Mouse (Mus musculus) bone marrow macrophage, adult 2 months (primary cell): ENCODE measurements around the gene Ybx2. TPM values are rescaled to one million over a fixed set of nuclear protein-coding genes. Genes with fewer than 3 reads are reported as not detected.

ENCODE experiments used
- H3K27ac ChIP-seq: 2 replicates; pipeline ENCODE4 v1.5.1; 2012; ENCODE audit warnings: low read depth, low read length; ENCODE audit not compliant: insufficient read depth
- H3K4me1 ChIP-seq: 2 replicates; pipeline ENCODE4 v1.6.1; 2012; ENCODE audit warnings: low read length; ENCODE audit not compliant: control insufficient read depth, insufficient read depth
- H3K4me3 ChIP-seq: 2 replicates; pipeline ENCODE4 v1.5.1; 2012; ENCODE audit warnings: mild to moderate bottlenecking, low read length, moderate library complexity; ENCODE audit not compliant: insufficient read depth
- CTCF ChIP-seq: IDR thresholded peaks from 2 replicates; pipeline ENCODE4 v1.5.1; 2012; ENCODE audit warnings: low read depth, mild to moderate bottlenecking, low read length, moderate library complexity
- POLR2A ChIP-seq: IDR thresholded peaks from 2 replicates; pipeline ENCODE4 v1.6.1; 2012; ENCODE audit warnings: mild to moderate bottlenecking, low read depth, low read length, borderline replicate concordance
- polyA plus RNA-seq: library from polyadenylated mRNA; stranded (reverse); fragments of >200 nt; gene quantifications from 2 replicates; pipeline ENCODE4 v1.2.4, GENCODE M21; 2012; ENCODE audit not compliant: missing spikeins, insufficient read depth, insufficient read length

Gene Ybx2
- not detected in 2 replicates for polyA plus RNA-seq

DNA sequence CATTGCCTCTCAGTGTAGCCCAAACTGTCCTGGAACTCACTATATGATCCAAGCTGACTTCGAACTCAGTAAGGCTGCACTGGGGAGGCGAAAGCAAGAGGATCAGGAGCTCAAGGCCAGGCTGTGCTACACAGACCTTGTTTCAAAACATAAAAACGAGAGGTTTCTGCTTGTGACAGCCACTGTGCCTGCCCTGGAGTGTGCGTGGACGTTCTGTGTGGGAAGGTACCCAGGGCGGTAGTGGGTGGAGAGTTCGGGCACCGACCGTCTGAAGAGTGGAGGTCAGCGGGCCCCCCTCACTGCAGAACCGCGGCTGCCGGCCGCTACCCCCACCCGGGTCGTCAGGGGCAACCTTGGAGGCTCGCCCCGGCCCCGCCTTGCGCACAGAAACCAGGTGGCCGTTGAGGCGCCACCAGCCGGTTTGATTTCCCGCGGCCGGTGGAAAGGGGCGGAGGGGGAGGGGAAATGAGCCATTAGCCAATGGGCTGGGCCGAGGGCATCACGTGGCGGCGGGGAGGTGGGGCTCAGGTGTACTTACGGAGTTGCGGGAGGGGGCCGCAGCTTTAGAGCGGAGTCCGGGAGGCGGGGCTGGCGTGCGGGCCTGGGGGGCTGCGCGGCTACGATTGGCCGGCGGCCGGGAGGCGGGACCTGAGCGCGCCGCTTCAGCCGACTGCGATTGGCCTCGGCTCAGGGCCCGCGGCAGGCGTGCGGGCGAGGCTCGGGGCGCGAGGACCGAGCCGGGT lies at the start of gene Ybx2:
Gene Ybx2, plus strand, starts transcription at position 660 of the 743 bp plus-strand sequence.
- TF ChIP-seq POLR2A (no peak), CTCF (no peak)
- peak within 1 kb of the TSS; percentile 30 for H3K4me3 ChIP-seq
- peaks cover 12% of the 10 kb centered on the region for H3K4me1 ChIP-seq
- no peak within 1 kb of the TSS for H3K27ac ChIP-seq

DNA sequence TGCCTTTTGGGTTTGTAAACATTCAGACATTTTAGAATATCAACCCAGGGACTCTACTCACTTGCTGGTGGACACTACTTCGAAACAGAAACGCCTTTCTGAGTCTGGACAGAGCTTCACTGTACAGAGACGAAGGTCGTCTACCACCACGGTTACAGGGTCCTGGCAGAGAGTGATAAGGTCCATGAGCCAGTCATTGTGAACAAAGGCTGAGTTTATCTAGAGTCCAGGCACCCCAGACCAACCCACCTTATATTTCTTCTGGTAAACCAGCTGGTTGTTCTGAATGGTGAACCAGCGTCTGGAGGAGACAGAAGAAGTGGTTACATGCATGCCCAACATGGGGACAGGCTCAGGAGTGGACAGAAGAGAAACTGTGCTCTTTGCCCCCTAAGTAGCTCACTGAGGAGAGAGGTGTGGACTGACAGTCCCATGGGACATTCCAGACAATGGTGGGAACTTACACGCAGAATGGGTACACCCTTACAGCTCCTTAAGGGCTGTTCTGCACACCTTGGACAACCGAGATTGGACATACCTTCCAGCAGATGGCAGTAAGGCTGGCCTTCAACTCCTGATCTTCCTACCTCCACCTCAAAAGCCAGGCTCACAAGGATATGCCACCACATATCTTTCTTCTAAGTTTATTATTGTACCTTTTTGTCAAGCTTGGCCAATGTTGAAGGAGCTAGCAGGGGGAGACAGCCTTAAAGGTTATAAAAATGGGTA lies 48.5 kb upstream of the Ybx2 start:
- H3K4me3 ChIP-seq: no peak overlapping the region
- TF ChIP-seq POLR2A (no peak), CTCF (0 out of 2 replicates have a peak, but pooled peaks have one; percentile 6)
- no peak overlapping the region for H3K27ac ChIP-seq
- H3K4me1 ChIP-seq: peaks cover 8% of the 10 kb centered on the region

DNA sequence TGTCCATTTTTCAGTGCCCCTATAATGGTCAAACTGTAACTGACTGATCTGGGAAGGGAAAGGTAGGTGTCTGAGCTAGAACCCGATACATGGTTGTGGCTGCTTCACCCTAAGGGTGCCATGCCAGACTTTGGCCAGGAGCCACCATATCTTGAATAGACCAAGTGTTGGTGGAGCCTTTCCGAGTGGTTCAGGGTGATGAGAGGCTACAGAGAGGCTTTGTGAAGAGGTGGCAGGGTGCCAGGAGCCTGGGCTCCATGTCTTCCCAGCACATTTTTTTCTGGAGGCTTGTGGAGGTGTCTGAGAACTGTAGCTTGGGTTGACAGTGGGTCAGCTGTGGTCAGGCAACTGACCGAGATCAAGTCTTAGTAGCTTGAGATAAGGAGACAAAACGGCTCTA lies 44.1 kb upstream of the Ybx2 start:
- Histone ChIP-seq H3K4me3 (no peak overlapping the region), H3K27ac (no peak overlapping the region), H3K4me1 (peaks cover 8% of the 10 kb centered on the region)
- TF ChIP-seq POLR2A (no peak), CTCF (no peak)

DNA sequence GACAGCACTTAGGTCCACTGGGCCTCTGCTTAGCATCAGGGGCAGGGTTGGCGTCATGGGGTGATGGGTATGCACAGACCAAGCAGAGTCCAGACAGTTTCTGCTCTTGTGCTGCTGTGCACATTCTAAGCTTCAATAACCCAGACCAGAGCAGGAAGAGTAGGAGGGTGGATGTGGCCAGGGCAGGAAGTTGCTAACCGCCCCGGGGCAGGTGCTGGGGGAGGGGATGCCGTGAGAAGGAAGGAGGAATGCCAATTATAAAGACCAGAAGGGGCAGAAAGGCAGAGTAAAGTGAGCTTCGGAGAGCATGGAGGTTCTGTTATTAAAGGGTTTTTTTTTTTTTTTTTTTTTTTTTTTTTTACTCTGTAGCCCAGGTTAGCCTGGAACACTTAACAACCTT lies 40.9 kb upstream of the Ybx2 start:
- Histone ChIP-seq H3K4me3 (no peak overlapping the region), H3K27ac (no peak overlapping the region), H3K4me1 (peaks cover 8% of the 10 kb centered on the region)
- TF ChIP-seq POLR2A (no peak), CTCF (no peak)

DNA sequence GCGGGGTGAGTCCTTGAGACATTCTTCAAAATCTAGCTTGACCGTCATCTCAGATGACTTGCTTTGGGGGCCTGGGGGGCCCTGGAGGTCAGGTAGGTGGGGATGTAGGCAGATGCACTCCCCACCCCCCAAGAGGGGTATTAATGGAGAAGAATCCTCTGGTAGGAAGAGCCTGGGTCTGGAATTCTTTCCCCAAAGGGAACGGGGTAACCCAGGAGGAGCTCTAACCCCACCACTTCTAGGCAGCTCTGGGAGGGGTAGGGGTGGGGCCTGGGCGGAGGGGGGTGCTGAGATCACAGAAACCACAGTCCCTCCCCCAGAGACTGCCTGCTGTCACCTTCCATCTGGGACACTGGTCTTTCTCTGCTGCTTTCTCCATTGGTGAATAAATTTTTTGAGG lies 40.3 kb upstream of the Ybx2 start, which contains the start of gene Acap1:
Gene Acap1, minus strand, starts transcription at position 249 of the 400 bp plus-strand sequence.
- Histone ChIP-seq H3K27ac (no peak within 1 kb of the TSS), H3K4me3 (no peak within 1 kb of the TSS), H3K4me1 (peaks cover 9% of the 10 kb centered on the region)
- TF ChIP-seq POLR2A (no peak), CTCF (no peak)

DNA sequence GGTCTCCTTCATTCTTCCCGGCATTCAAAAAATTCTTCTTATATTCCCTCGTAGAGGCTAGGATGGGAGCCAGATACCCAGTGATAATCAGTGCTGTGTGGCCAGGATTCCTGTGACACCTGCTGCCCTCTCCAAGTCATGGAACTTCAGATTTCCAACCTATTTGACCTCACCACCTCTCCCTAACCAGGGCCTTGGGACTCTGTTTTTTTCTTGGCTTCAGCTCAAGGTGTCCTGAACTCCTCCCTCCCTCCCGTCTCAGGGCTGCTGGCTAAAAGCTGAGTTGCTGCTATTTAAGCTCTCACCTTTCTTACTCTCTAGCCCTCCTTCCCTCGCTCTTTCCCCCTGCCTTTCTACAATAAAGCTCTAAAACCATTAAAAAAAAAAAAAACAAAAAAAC lies 35.7 kb upstream of the Ybx2 start:
- TF ChIP-seq CTCF (no peak), POLR2A (no peak)

DNA sequence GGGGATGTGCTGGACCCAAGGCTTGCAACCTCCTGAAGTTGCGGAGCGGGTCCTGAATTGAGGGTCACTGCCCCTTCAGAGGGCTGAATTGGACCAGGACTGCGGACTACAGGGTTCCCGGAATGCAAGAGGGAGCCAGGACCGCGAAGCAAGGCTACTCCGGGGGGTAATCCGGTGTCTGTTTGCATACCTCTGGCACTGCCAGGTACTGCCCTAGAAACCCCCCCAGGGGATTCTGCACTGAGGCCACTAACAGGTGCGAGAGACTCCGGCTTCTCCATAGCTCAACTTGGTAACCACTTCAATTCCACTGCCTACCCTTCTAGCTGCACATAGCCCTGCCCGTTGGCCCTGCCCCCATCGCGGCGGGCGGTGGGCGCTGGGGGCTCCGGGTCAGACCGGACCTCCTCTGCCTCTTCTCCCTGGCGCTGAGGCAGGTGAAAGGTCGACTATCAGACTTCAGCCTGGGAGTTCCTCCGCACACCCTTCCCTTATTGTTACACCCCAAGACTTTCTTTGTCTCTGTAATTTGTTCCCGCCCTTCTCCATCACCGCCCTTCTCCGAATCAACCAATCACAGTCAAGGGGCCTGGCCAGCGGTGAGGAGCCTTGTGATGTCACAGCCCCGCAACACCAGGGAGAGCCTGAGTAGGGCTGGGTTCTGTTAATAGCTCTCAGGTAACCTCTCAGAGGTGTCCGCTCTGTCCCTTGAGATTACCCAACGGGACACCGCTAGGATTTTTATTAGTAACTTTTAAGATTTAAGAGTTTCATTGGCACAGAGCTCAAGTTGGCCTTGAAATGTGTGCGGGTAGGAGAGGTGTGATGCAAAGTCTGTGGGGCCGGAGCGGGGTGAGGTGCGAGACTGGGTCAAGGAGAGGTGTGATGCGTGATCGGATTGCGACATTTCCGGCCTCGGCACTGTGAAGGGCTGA lies 34.9 kb upstream of the Ybx2 start, which contains the start of the genes 2810408A11Rik and Neurl4:
Gene 2810408A11Rik, minus strand, starts transcription at position 517 of the 935 bp plus-strand sequence.
Gene Neurl4, plus strand, starts transcription at position 602 of the 935 bp plus-strand sequence.
- TF ChIP-seq POLR2A: no peak
- TF ChIP-seq CTCF: no peak
- Histone ChIP-seq H3K27ac (peak within 1 kb of the TSS; percentile 73), H3K4me1 (peaks cover 4% of the 10 kb centered on the region; the same call in 1 of the 2 replicates), H3K4me3 (peak within 1 kb of the TSS; percentile 72)

More for the DNA sequence above, 35.7 kb upstream of the Ybx2 start:
- Histone ChIP-seq H3K27ac (no peak overlapping the region), H3K4me1 (peaks cover 4% of the 10 kb centered on the region; the same call in 1 of the 2 replicates), H3K4me3 (no peak overlapping the region)

DNA sequence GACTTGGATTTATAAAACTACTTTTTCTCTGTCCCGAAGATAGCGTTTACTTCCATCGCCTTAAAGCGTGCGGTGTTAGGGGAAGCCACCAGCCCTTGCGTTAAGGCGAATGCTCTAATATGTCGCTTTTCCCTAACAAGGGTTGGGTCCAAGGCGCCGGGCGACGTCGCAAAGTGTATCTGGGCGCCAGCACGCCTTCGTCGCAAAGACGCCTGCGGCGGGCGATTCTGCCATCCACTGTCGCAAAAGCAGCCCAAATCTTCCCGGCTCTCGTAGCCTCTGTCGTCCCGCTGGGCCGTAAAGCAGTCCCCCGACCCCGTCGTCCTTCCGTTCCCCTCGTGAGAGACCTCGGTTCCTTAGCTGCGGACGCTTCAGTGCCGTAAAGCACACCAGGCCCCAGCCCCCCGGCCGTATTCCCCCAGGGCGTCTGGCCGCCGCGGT lies 34.2 kb upstream of the Ybx2 start:
- Histone ChIP-seq H3K27ac (peak overlapping the region; percentile 73), H3K4me1 (peaks cover 4% of the 10 kb centered on the region; the same call in 1 of the 2 replicates), H3K4me3 (peak overlapping the region; percentile 72)
- no peak for TF ChIP-seq POLR2A

DNA sequence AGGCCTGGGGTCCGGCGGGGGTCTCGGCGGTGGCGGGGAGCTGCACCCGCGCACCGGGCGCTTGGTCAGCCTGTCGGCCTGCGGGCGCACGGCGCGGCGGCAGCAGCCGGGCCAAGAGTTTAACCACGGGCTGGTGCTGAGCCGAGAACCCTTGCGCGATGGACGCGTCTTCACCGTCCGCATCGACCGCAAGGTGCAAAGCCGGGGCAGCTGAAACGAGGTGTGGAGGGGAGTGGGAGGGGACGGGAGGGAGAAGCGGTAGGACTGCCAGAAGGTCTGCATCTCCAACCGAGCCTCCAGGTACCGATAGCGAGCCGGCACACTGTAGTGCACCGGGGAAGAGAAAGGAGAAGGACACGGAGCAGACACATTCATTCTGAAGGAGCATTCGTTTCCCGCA lies 33.6 kb upstream of the Ybx2 start:
- Histone ChIP-seq H3K4me3 (peak overlapping the region; percentile 72), H3K4me1 (peaks cover 4% of the 10 kb centered on the region; the same call in 1 of the 2 replicates), H3K27ac (no peak overlapping the region)
- TF ChIP-seq POLR2A (no peak), CTCF (no peak)
